Mouse (Mus musculus): ENCODE measurements around the gene Retreg1.

DNA sequence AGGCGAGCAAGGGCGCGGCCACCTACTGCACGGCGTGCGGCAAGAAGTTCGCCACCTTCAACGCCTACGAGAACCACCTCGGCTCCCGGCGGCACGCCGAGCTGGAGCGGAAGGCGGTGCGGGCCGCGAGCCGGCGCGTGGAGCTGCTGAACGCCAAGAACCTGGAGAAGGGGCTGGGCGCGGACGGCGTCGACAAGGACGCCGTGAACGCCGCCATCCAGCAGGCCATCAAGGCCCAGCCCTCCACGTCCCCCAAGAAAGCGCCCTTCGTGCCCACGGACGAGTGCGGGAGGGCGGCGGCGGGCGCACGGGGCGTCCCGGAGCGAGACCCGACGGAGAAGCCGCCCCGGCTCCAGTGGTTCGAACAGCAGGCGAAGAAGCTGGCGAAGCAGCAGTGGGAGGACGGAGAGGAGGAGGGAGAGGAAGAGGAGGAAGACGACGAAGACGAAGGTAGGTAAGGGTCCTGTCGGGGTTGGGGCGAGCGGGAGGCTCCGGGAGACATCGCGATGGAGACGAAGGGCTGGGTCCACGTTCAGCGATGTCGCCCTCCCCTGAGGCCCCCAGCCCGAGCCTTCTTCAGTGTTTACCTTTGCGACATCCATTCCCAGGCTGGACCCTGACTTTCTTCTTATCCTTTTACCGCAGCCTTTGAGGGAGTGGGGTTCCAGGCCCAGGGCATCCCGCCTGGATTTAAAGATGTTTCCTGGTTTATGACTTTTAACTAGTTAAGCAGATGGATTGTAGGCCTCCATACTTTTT lies 141.9 kb downstream of the Retreg1 start:
- no peak for TF ChIP-seq CTCF (conservative IDR thresholded peaks at IDR 0.05; ENCODE audit: insufficient read depth, insufficient read length, low read depth, low read length)
- no peak for TF ChIP-seq POLR2A (IDR thresholded peaks at IDR 0.05; ENCODE audit: low read depth, low read length)
